Mouse (Mus musculus) liver, postnatal 0 days (tissue): ENCODE data around the gene Pdpn. TPM values are rescaled to one million over a fixed set of nuclear protein-coding genes. Genes with fewer than 3 reads are reported as not detected.

Experiments used
- ATAC-seq: fragments of 200-750 bp; cut with Nextera tagmentation; 2 replicates; pipeline ENCODE4 v1.8.0; 2017; ENCODE audit warnings: mild to moderate bottlenecking, moderate library complexity
- DNase-seq: peaks from one replicate; pipeline ENCODE4 v3.0.0-alpha.2; 2016
- H3K27ac ChIP-seq: fragments of 300-500 bp; sonication (generic); 2 replicates; pipeline ENCODE4 v1.5.1; 2014; ENCODE audit warnings: antibody characterized with exemption, moderate library complexity, mild to moderate bottlenecking, low read depth
- H3K27me3 ChIP-seq: fragments of 300-500 bp; sonication (generic); 2 replicates; pipeline ENCODE4 v1.6.1; 2014; ENCODE audit warnings: low read length, control low read depth, mixed read lengths; ENCODE audit not compliant: insufficient read depth
- H3K36me3 ChIP-seq: fragments of 300-500 bp; sonication (generic); replicated peaks from 2 replicates; pipeline ENCODE4 v1.6.1; 2014; ENCODE audit warnings: mild to moderate bottlenecking, control low read depth, low read length, moderate library complexity, mixed read lengths; ENCODE audit not compliant: insufficient read depth
- H3K4me1 ChIP-seq: fragments of 300-500 bp; sonication (generic); 2 replicates; pipeline ENCODE4 v1.6.1; 2014; ENCODE audit warnings: antibody characterized with exemption, mild to moderate bottlenecking, control low read depth; ENCODE audit not compliant: insufficient read depth
- H3K4me2 ChIP-seq: fragments of 300-500 bp; sonication (generic); 2 replicates; pipeline ENCODE4 v1.6.1; 2014; ENCODE audit warnings: low read depth, mild to moderate bottlenecking, low read length, moderate library complexity, mixed read lengths
- H3K4me3 ChIP-seq: fragments of 300-500 bp; sonication (generic); 2 replicates; pipeline ENCODE4 v1.5.1; 2014; ENCODE audit warnings: low read depth, low read length
- H3K9ac ChIP-seq: fragments of 300-500 bp; sonication (generic); replicated peaks from 2 replicates; pipeline ENCODE4 v1.6.1; 2014; ENCODE audit warnings: mild to moderate bottlenecking, moderate library complexity
- H3K9me3 ChIP-seq: fragments of 300-500 bp; sonication (generic); 2 replicates; pipeline ENCODE4 v1.6.1; 2016; ENCODE audit warnings: mild to moderate bottlenecking, control low read depth, low read length, mixed read lengths
- CTCF ChIP-seq: sonication (generic); IDR thresholded peaks from 2 replicates; pipeline ENCODE4 v1.5.1; 2016; ENCODE audit warnings: antibody characterized with exemption, low read depth
- EP300 ChIP-seq: IDR thresholded peaks from 2 replicates; pipeline ENCODE4 v1.6.1; 2016; ENCODE audit warnings: antibody characterized with exemption, low read depth, mild to moderate bottlenecking
- WGBS: fragments of 180-500 bp; shearing (Covaris S2); extraction: QIAGEN DNeasy Blood & Tissue Kit; methylation state at CpG from one replicate; pipeline ENCODE4 v1.1.7; 2014; ENCODE audit not compliant: insufficient replicate concordance; 5-methylcytosine and 5-hydroxymethylcytosine counted together
- polyA plus RNA-seq: library from polyadenylated mRNA; unstranded; fragments of >200 nt; fragmentation: Nextera tagmentation; extraction: Ambion mirVana; gene quantifications from 2 replicates; pipeline ENCODE4 v1.2.1, GENCODE M21; 2015

Gene Pdpn
- polyA plus RNA-seq, 1 experiment from 2014 or later = 1.6 TPM

GRCm38 (mm10) chr4:143278429-143278871, 20.9 kb downstream of the Pdpn start:
- no peak for ATAC-seq

DNA sequence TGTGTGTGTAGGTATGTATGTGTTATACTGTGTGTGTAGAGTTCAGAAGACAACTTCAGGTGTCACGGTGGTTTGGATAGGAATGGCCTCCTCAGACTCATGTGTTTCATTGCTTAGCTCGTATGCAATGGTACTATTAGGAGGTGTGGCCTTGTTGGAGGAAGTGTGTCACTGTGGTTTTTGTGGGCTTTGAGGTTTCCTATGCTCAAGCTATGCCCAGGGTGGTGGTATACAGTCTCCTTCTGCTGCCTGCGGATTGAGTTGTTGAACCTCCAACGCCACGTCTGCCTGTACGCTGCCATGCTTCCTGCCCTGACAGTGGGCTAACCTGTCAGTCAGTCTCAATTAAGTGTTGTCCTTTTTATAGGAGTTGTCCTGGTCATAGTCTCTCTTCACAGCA, 22.0 kb downstream of the Pdpn start:
- no peak for ATAC-seq
- DNase-seq = no peak

More at GRCm38 (mm10) chr4:143278429-143278871, 20.9 kb downstream of the Pdpn start:
- H3K4me2 ChIP-seq = no peak overlapping the region
- no peaks in the 10 kb centered on the region for H3K36me3 ChIP-seq
- H3K4me3 ChIP-seq = no peak overlapping the region
- H3K9ac ChIP-seq = no peak overlapping the region
- DNase-seq = no peak
- no peak overlapping the region for H3K27ac ChIP-seq
- 53% methylated on average over 14 of the region's 14 CpGs for WGBS
- no peaks in the 10 kb centered on the region for H3K9me3 ChIP-seq
- H3K27me3 ChIP-seq = no peaks in the 10 kb centered on the region
- no peaks in the 10 kb centered on the region for H3K4me1 ChIP-seq
- TF ChIP-seq EP300 = no peak
- TF ChIP-seq CTCF = no peak

GRCm38 (mm10) chr4:143271571-143271970, 27.8 kb downstream of the Pdpn start:
- H3K9me3 ChIP-seq = no peaks in the 10 kb centered on the region
- H3K9ac ChIP-seq = no peak overlapping the region
- DNase-seq = peak; percentile 16
- 0 out of 2 replicates have a peak, but pooled peaks have one; percentile 12 for ATAC-seq
- WGBS = 51% methylated on average over 6 of the region's 6 CpGs
- no peaks in the 10 kb centered on the region for H3K36me3 ChIP-seq
- TF ChIP-seq CTCF (no peak), EP300 (no peak)
- H3K4me1 ChIP-seq = no peaks in the 10 kb centered on the region
- no peak overlapping the region for H3K4me3 ChIP-seq
- H3K27me3 ChIP-seq = no peaks in the 10 kb centered on the region
- no peak overlapping the region for H3K27ac ChIP-seq
- H3K4me2 ChIP-seq = no peak overlapping the region

More for the DNA sequence above, 22.0 kb downstream of the Pdpn start:
- Histone ChIP-seq H3K4me1 (no peaks in the 10 kb centered on the region), H3K36me3 (no peaks in the 10 kb centered on the region), H3K27me3 (no peaks in the 10 kb centered on the region), H3K27ac (no peak overlapping the region), H3K4me3 (no peak overlapping the region), H3K9ac (no peak overlapping the region), H3K4me2 (no peak overlapping the region), H3K9me3 (no peaks in the 10 kb centered on the region)
- WGBS = 36% methylated on average over 6 of the region's 6 CpGs
- no peak for TF ChIP-seq CTCF
- no peak for TF ChIP-seq EP300

DNA sequence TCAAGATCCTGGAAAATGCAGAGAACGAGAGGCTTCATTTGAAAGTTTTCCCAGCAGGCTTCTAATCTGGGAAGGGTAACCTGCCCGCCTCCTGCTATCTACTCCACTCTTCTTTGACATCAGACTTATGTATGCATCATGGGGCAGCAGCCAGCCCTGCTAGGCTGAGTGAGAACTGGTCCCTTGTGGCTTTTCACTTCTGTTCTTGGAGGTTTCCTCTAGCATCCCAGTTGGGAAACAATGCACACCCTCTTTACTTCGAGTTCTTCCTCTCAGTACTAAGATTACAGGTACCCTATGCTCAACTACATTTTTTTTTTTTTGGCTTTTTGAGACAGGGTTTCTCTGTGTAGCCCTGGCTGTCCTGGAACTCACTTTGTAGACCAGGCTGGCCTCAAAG, 28.5 kb downstream of the Pdpn start:
- Histone ChIP-seq H3K4me1 (no peaks in the 10 kb centered on the region), H3K4me2 (no peak overlapping the region), H3K27ac (no peak overlapping the region), H3K4me3 (no peak overlapping the region), H3K36me3 (no peaks in the 10 kb centered on the region), H3K9ac (no peak overlapping the region), H3K27me3 (no peaks in the 10 kb centered on the region), H3K9me3 (no peaks in the 10 kb centered on the region)
- WGBS = 36% methylated on average over 3 of the region's 3 CpGs
- ATAC-seq (no peak), DNase-seq (no peak)
- TF ChIP-seq EP300 (no peak), CTCF (no peak)

DNA sequence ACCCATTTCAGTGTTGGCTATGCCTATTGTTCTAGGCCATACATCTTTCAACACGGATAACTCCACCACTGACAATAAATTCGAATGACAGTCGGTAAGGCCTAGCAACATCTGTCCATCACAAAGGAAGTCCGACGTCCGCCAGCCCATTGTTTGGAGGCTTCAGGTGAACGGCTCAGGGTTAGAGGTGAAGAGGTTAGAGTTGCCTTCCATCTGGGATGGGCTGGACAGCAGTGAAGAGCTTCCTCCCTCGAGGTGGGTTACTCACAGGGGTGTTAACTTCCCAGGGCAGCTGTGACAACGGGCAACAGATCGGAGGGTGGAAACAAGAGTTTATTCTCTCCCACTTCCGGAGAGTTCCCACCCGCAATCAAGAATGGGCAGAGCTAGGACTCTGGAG, 36.7 kb downstream of the Pdpn start:
- H3K4me2 ChIP-seq = no peak overlapping the region
- no peaks in the 10 kb centered on the region for H3K9me3 ChIP-seq
- no peak overlapping the region for H3K27ac ChIP-seq
- no peak for TF ChIP-seq CTCF
- no peak for TF ChIP-seq EP300
- ATAC-seq (no peak), DNase-seq (no peak)
- no peaks in the 10 kb centered on the region for H3K36me3 ChIP-seq
- no peak overlapping the region for H3K9ac ChIP-seq
- no peak overlapping the region for H3K4me3 ChIP-seq
- whole genome bisulfite sequencing = 77% methylated on average over 12 of the region's 12 CpGs
- H3K4me1 ChIP-seq = peaks cover 3% of the 10 kb centered on the region; the same call in 1 of the 2 replicates
- H3K27me3 ChIP-seq = no peaks in the 10 kb centered on the region

DNA sequence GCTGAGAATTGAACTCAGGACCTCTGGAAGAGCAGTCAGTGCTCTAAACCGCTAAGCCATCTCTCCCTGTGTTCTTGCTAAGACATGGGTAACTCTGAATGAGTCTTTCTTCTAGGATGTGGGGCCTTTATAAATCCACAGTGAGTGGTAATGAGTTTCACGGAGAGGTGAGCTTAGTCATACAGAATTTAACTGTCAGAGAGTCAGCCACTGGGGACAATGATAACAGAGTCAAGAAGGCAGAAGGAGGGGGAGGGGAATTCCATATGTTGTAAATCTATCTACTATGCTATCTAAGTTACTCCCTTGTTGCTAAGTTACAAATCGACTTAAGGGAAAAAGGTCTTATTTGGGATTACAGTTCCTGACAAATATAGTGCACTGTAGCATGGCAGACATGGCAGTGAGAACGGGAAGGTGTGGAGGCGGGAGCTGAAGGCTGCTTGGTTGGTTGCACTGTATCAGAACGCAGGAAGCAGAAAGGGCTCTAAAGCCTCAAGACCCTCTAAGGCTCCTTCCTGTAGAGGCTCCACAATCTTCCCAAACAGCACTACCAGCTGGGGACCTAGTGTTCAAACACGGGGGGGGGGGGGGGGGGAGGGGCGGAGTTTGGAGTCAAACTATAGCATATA, 39.5 kb downstream of the Pdpn start:
- no peak overlapping the region for H3K9ac ChIP-seq
- H3K4me2 ChIP-seq = no peak overlapping the region
- no peak for ATAC-seq
- H3K27me3 ChIP-seq = no peaks in the 10 kb centered on the region
- TF ChIP-seq EP300 = no peak
- TF ChIP-seq CTCF = no peak
- H3K36me3 ChIP-seq = no peaks in the 10 kb centered on the region
- H3K27ac ChIP-seq = no peak overlapping the region
- H3K4me1 ChIP-seq = peaks cover 3% of the 10 kb centered on the region; the same call in 1 of the 2 replicates
- DNase-seq = no peak
- H3K9me3 ChIP-seq = no peaks in the 10 kb centered on the region
- H3K4me3 ChIP-seq = no peak overlapping the region
- 38% methylated on average over 7 of the region's 8 CpGs for WGBS
